Mouse (Mus musculus) ES-E14 (cell line): ENCODE measurements around the gene Rgl3.

ENCODE experiments used
- CHD2 ChIP-seq: IDR thresholded peaks from 2 replicates; pipeline ENCODE4 v1.6.1; 2014; ENCODE audit warnings: mild to moderate bottlenecking, low read depth, low read length, inconsistent platforms
- HCFC1 ChIP-seq: IDR thresholded peaks from 2 replicates; pipeline ENCODE4 v1.6.1; 2012; ENCODE audit warnings: low read length, inconsistent platforms, borderline replicate concordance; ENCODE audit not compliant: insufficient read depth
- MAFK ChIP-seq: IDR thresholded peaks from 2 replicates; pipeline ENCODE4 v1.6.1; 2014; ENCODE audit warnings: mild to moderate bottlenecking, low read depth, low read length, inconsistent platforms; ENCODE audit not compliant: insufficient read depth
- ZC3H11A ChIP-seq: IDR thresholded peaks from 2 replicates; pipeline ENCODE4 v1.6.1; 2012; ENCODE audit warnings: low read depth, mild to moderate bottlenecking, inconsistent platforms, low read length, borderline replicate concordance
- ZNF384 ChIP-seq: IDR thresholded peaks from 2 replicates; pipeline ENCODE4 v1.6.1; 2012; ENCODE audit warnings: low read depth, low read length, inconsistent platforms

- TF ChIP-seq CHD2 (no peak), MAFK (no peak), HCFC1 (no peak), ZNF384 (no peak), ZC3H11A (no peak)
Measured at GRCm38 (mm10) chr9:21923036-21923435, 66.2 kb downstream of the Rgl3 start.
